ENCODE assay signal across 13 mouse cellular contexts in genomic region chr10:16441661-16442072, GRCm38 (mm10).
DNase-seq lines count a peak whose midpoint lies in the region; ATAC-seq and TF ChIP-seq lines count a peak whose summit lies in the region.
"Had no signal": no experiment of that assay in that cellular context is flagged by ENCODE, and none has a peak within 500 bp of the region (broad histone marks: within the 10 kb centered on the region; RNA-seq: fewer than 3 reads in every experiment).

No protein-coding gene starts in this region.

- ATAC-seq in heart, embryonic 13.5 days (ENCODE audit: extremely low read depth, insufficient number of reproducible peaks, low FRiP score, low TSS enrichment) = no peak
- 0 out of 2 replicates have a peak, but pooled peaks have one; percentile 68 for ATAC-seq in hindbrain, embryonic 13.5 days (ENCODE audit: low FRiP score)

- WGBS in heart, embryonic 13.5 days = 71% methylated on average over 2 of the region's 2 CpGs
- WGBS in heart, adult 2 months = 77% methylated on average over 2 of the region's 2 CpGs
- 30% methylated on average over 2 of the region's 2 CpGs for WGBS in hindbrain, embryonic 13.5 days

- H3K4me2 ChIP-seq in heart, embryonic 13.5 days = no peak overlapping the region
- no peak overlapping the region for H3K4me2 ChIP-seq in hindbrain, embryonic 13.5 days
- H3K4me2 ChIP-seq: embryonic facial prominence, embryonic 15.5 days; stomach, embryonic 15.5 days had no signal

- no peak for DNase-seq in heart, adult 2 months
- peak; percentile 32 for DNase-seq in 416B (ENCODE audit: low read depth)
- peak; percentile 88 for DNase-seq in brain, embryonic 14.5 days (ENCODE audit: low read depth)
- DNase-seq in gastrocnemius, postnatal 10 days = no peak
- DNase-seq in ovary, postnatal 10 days (ENCODE audit: low spot score) = no peak
- DNase-seq: gastrocnemius, postnatal 25 days; lung, postnatal 4 days; right cerebral cortex, postnatal 25 days had no signal

- no peak for TF ChIP-seq CTCF in heart, adult 2 months (IDR thresholded peaks at IDR 0.05)
- TF ChIP-seq CTCF in brain, embryonic 14.5 days (IDR thresholded peaks at IDR 0.05; ENCODE audit: borderline replicate concordance, extremely low read depth, insufficient read depth, insufficient read length) = no peak

- TF ChIP-seq EP300 in heart, adult 2 months (IDR thresholded peaks at IDR 0.05; ENCODE audit: insufficient read depth, low read depth, low read length) = no peak

- intact Hi-C loops in heart, adult 2 months (cut with DNase I) = no loop called here

- H3K9ac ChIP-seq in heart, embryonic 13.5 days = no peak overlapping the region
- no peak overlapping the region for H3K9ac ChIP-seq in heart, adult 2 months (ENCODE audit: low read depth, low read length)
- no peak overlapping the region for H3K9ac ChIP-seq in hindbrain, embryonic 13.5 days
- H3K9ac ChIP-seq: embryonic facial prominence, embryonic 15.5 days; stomach, embryonic 15.5 days had no signal

- TF ChIP-seq POLR2A in heart, adult 2 months (IDR thresholded peaks at IDR 0.05; ENCODE audit: insufficient read depth, low read depth, low read length) = no peak
- TF ChIP-seq POLR2A in brain, embryonic 14.5 days (IDR thresholded peaks at IDR 0.05; ENCODE audit: borderline replicate concordance, extremely low read depth, insufficient read depth, insufficient read length, poor library complexity, severe bottlenecking) = no peak

- H3K27ac ChIP-seq in heart, embryonic 13.5 days (replicated peaks) = peak overlapping the region; percentile 58; the same call in 1 of the 2 replicates
- no peak overlapping the region for H3K27ac ChIP-seq in heart, adult 2 months
- H3K27ac ChIP-seq in hindbrain, embryonic 13.5 days = peak overlapping the region; percentile 41; the same call in 1 of the 2 replicates
- H3K27ac ChIP-seq: embryonic facial prominence, embryonic 15.5 days; left cerebral cortex, adult 2 months; stomach, embryonic 15.5 days had no signal

- H3K4me3 ChIP-seq in heart, embryonic 13.5 days = no peak overlapping the region
- no peak overlapping the region for H3K4me3 ChIP-seq in heart, adult 2 months
- no peak overlapping the region for H3K4me3 ChIP-seq in hindbrain, embryonic 13.5 days
- H3K4me3 ChIP-seq: embryonic facial prominence, embryonic 15.5 days; left cerebral cortex, adult 2 months; stomach, embryonic 15.5 days had no signal

- H3K4me1 ChIP-seq in heart, embryonic 13.5 days = peaks cover 9% of the 10 kb centered on the region
- H3K4me1 ChIP-seq in heart, adult 2 months (ENCODE audit: control insufficient read depth, insufficient read depth, low read length) = peaks cover 2% of the 10 kb centered on the region
- peaks cover 9% of the 10 kb centered on the region for H3K4me1 ChIP-seq in hindbrain, embryonic 13.5 days (replicated peaks)
- H3K4me1 ChIP-seq: embryonic facial prominence, embryonic 15.5 days; stomach, embryonic 15.5 days had no signal

- no peaks in the 10 kb centered on the region for H3K27me3 ChIP-seq in heart, embryonic 13.5 days (replicated peaks)
- no peaks in the 10 kb centered on the region for H3K27me3 ChIP-seq in heart, adult 2 months (ENCODE audit: control insufficient read depth, insufficient read depth, low read length)
- H3K27me3 ChIP-seq in hindbrain, embryonic 13.5 days = no peaks in the 10 kb centered on the region
- H3K27me3 ChIP-seq: embryonic facial prominence, embryonic 15.5 days; stomach, embryonic 15.5 days had no signal

- no peaks in the 10 kb centered on the region for H3K36me3 ChIP-seq in heart, embryonic 13.5 days
- peaks cover 4% of the 10 kb centered on the region; the same call in 1 of the 2 replicates for H3K36me3 ChIP-seq in heart, adult 2 months (ENCODE audit: control insufficient read depth, insufficient read depth, low read length)
- H3K36me3 ChIP-seq in hindbrain, embryonic 13.5 days = no peaks in the 10 kb centered on the region
- H3K36me3 ChIP-seq: embryonic facial prominence, embryonic 15.5 days; stomach, embryonic 15.5 days had no signal

- no peaks in the 10 kb centered on the region for H3K79me2 ChIP-seq in heart, adult 2 months (replicated peaks; ENCODE audit: control insufficient read depth, insufficient read depth, low read length)

- H3K9me3 ChIP-seq in heart, embryonic 13.5 days = no peaks in the 10 kb centered on the region
- H3K9me3 ChIP-seq in hindbrain, embryonic 13.5 days = no peaks in the 10 kb centered on the region
- H3K9me3 ChIP-seq: embryonic facial prominence, embryonic 15.5 days; stomach, embryonic 15.5 days had no signal

Comparison
In these comparisons a context has a peak if more than half of its experiments do, and no peak if none do; other contexts are left out.
1. DNase-seq: peak in 416B (single experiment) and brain, embryonic 14.5 days (single experiment); none in heart, adult 2 months (0 of 2), gastrocnemius, postnatal 10 days (single experiment) and ovary, postnatal 10 days (single experiment).